Mouse (Mus musculus) liver, adult (tissue): Measurements from ENCODE around the gene Tpgs1.

ENCODE experiments used
- GATA4 ChIP-seq: IDR thresholded peaks from 2 replicates; pipeline ENCODE4 v1.6.1; 2014; ENCODE audit warnings: mild to moderate bottlenecking, low read length; ENCODE audit not compliant: insufficient replicate concordance

Gene Tpgs1

GRCm38 (mm10) chr10:79695231-79696128, 26.3 kb downstream of the Tpgs1 start:
- no peak for TF ChIP-seq GATA4

- no peak for TF ChIP-seq GATA4
Measured at GRCm38 (mm10) chr10:79696129-79696651, 27.0 kb downstream of the Tpgs1 start.

GRCm38 (mm10) chr10:79697916-79698315, 28.7 kb downstream of the Tpgs1 start:
- no peak for TF ChIP-seq GATA4

DNA sequence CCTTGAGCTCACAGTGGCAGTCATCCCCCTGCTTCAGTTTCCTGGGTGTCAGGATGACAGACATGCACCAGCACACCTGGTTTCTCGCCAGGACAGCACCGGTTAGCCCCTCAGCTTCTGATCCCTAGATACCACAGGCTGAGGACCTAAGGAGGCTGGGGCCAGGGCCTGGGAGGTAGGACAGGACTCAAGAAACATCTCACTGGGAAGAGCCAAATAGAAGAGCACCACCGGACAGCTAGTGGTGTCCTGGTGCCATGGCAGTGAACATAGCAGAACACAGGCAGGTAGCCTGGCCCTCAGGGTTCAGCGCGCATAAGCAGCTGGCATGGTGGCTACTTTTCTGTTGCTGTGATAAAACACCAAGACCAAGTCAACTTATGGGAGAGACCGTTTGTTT, 29.3 kb downstream of the Tpgs1 start:
- TF ChIP-seq GATA4: no peak

- no peak for TF ChIP-seq GATA4
Measured at GRCm38 (mm10) chr10:79700676-79701075, 31.5 kb downstream of the Tpgs1 start.

DNA sequence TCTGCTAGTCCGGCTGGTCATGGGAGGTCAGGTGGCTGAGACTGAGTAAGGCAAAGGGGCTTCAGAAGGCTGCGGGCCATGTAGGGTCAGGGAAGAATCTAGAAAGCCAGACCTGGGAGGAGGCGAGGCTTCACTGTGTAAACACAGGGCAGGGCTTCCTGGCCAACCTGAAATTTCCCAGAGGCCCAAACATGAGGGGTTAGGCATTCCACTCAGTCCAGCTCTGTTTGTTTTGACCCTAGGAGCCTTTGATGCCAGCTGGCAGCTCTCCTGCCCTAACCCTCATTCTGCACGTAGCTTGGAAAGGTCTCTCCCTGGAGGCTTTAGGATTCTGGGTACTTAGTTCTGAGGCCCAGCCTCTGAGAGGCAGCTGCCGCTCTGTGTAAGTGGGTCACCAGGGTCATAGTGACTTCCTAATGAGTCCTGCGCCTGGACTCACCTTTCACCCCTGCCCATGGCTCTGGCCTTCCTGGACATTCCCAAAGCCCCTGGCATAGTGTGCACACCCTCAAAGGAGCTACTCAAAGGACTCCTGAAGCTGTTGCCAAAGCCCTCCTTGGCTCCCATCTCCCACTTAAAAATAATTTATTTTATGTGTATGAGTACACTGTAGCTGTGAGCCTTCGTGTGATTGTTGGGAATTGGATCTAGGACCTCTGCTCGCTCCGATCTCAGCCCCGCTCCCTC, 32.4 kb downstream of the Tpgs1 start:
- no peak for TF ChIP-seq GATA4

DNA sequence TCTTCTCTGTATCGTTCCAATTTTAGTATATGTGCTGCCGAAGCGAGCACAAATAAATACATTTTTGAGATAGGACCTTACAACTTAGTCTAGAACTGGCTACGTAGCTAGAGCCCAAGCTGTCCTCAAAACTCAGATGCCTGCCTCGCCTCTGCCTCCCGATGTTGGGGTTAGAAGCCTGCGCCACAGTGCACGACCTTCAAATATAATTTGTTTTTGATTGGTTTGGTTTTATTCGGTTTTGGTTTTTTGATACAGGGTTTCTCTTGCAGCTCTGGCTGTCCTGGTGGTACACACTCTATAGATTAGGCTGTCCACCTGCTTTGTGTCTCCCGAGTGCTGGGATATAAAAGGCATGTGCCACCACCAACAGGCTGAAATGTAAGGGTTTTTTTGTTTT, 34.4 kb downstream of the Tpgs1 start:
- no peak for TF ChIP-seq GATA4

DNA sequence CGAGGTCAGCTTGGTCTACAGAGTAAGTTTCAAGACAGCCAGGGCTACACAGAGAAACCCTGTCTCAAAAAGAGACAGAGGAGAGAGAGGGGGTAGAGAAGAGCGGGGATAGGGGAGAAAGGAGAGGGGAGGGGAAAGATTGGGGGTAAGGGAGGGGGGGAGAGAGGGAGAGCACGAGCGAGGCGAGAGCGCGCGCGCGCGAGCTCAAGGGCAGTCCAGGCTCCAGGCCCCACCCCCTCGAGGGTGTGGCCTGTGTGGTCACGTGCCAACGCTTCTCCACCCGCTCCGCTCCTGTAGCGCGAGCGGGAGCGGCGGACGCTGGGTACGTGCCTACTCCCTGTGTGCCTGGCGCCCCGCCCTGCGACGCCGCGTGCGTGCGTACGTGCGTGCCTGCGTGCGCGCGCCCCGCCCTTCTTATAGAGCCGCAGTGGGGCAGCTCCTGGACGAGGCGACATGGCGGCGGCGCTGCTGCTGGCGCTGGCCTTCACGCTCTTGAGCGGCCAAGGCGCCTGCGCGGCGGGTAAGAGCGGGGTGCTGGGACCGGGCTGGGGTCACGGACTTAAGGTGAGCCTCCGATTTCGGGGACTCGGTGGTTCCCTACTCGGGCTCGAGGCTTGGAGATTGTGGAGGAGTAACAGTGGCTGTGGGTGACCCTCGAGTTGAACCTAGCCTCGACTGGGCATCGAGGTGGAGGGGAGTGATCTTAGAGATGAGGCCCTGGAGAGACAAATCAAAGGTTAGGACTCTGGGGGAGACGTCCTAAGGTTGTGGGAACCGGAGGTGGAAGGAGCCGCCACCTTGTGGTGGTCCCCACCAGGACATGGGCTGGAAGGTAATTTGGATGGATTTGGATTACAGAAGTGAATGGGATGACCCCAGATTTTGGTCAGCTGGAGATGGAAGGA, 35.1 kb downstream of the Tpgs1 start, which contains the start of gene Bsg:
Gene Bsg, plus strand, starts transcription at position 427 of the 905 bp plus-strand sequence.
- no peak for TF ChIP-seq GATA4

GRCm38 (mm10) chr10:79704970-79705360, 35.8 kb downstream of the Tpgs1 start:
- TF ChIP-seq GATA4: no peak

- TF ChIP-seq GATA4: no peak
Measured at GRCm38 (mm10) chr10:79705951-79706350, 36.8 kb downstream of the Tpgs1 start.

DNA sequence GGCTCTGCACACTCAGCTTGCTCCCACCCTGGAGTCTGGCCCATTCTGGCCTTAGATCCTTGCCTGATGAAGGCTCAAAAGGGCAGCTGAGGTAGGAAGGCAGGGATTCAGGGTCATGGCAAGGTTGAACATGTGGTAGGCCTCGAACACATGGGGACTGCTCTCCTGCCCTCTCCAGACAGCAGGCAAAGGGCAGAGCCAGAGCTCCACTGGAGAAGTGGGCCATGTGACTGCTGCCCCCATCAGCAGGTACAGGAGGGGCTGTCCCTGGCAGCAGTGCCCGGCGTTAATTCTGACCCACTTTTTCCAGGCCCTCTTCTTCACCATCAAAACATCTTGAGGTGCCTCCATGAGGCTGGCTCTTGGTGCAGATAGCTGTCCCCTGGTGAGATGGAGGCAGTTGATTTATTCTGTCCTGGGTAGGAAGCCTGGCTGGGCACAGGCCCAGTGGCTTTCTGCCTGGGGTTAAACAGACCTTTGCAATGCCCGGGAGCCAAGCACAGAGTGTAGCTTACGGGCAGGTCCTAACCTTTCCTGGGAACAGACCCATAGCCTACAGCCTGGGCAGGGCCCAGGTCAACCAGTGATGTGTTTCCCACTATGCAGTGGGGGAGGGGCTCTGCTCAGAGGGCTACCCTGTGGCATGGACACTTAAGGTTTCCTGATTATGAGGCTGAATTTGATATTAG, 37.4 kb downstream of the Tpgs1 start:
- TF ChIP-seq GATA4: no peak

DNA sequence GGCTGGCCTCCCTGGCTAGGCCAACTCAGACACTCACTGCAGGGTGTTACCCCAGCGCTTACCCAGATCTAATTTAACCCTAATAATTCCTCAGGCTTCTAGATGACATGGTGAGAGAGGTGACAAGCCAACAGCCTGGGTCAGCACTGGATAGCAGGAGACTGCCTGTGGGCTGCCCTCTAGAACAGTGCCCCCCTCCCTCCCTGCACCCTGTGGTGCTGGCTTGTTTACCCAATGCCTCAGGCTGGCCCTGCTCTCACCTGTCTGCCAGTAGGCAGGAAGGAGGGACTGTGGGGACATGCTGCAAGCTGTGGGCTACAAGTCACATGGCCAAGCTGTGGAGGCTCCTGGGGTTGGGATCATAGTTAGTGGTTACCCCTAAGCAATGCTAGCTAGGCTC, 38.0 kb downstream of the Tpgs1 start:
- no peak for TF ChIP-seq GATA4

GRCm38 (mm10) chr10:79707759-79708158, 38.6 kb downstream of the Tpgs1 start:
- no peak for TF ChIP-seq GATA4

DNA sequence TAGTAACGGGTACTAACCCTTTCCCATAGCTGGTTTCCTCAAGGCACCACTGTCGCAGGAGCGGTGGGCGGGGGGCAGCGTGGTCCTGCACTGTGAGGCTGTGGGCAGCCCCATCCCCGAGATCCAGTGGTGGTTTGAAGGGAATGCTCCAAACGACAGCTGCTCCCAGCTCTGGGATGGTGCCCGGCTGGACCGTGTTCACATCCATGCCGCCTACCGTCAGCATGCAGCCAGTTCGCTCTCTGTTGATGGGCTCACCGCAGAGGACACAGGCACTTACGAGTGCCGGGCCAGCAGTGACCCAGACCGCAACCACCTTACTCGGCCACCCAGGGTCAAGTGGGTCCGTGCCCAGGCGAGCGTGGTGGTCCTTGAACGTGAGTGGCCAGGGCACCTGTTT, 39.5 kb downstream of the Tpgs1 start:
- no peak for TF ChIP-seq GATA4
